Mouse (Mus musculus): ENCODE measurements around the gene Aspdh.

GRCm38 (mm10) chr7:44465111-44465510 is at the start of gene Aspdh:
- TF ChIP-seq CTCF (IDR thresholded peaks at IDR 0.05; ENCODE audit: insufficient read depth, low read depth, low read length) (no peak), POLR2A (IDR thresholded peaks at IDR 0.05; ENCODE audit: insufficient read depth, low read depth, low read length) (no peak)

All from olfactory bulb, adult 2 months (tissue).